In the genomic region with DNA sequence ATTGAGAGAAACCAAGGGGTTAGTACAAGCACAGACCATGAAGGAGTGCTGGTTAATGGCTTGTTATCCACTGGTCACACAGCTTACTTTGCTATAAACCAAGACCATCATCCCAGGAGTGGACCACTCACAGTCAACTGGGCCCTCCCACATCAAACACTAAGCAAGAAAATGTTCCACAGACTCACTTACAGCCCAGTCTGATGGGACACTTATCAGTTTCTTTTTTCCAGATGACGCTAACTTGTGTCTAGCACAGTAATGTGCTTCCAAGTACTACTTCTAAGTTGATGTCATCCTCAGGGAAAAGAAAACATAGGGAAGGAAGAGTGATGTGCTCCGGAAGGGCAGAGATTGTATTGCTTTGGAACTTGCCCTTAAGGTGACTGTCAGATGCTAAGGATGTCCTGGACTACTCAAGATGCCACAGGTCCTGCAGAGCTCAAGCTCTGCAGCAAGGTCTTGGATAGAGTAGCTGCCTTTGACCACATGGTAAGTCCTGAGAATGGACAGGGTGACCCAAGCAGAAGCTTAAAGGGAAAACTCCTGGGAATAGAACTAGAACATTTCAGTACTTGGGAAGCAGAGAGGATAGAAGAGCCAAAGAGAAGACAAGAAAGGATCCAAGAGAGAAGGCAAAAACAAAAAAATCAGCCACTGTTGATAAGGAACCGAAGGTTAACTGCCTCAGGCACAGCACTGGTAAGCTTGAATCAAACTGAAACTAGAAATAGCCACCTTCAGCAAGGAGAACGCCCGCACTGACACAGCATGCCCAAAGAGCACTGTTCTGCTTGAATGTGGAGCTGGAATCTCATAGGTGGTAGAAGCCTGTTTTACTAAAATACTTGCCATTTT, we compare ENCODE assay signal across 18 mouse cellular contexts.
A peak's percentile ranks its signal among the peaks of the same experiment; 100 is the strongest.
DNase-seq lines count a peak whose midpoint lies in the region; ATAC-seq and TF ChIP-seq lines count a peak whose summit lies in the region.
"Had no signal": no experiment of that assay in that cellular context is flagged by ENCODE, and none has a peak within 500 bp of the region (broad histone marks: within the 10 kb centered on the region; RNA-seq: fewer than 3 reads in every experiment).

No protein-coding gene starts in this region.

- intact Hi-C loops in gastrocnemius, adult 2 months (cut with DNase I), result loop anchor here (5.0 kb wide), 1 partner anchor 34 kb away; no protein-coding TSS in a partner anchor

- peak overlapping the region; percentile 53 for H3K4me3 ChIP-seq in gastrocnemius, adult 2 months
- H3K4me3 ChIP-seq in heart, embryonic 14.5 days (ENCODE audit: control insufficient read depth in 1 of 2, insufficient read depth in 1 of 2, low read depth in 1 of 2, low read length in 2 of 2), result no peak overlapping the region
- H3K4me3 ChIP-seq in forebrain, embryonic 13.5 days, result no peak overlapping the region
- no peak overlapping the region for H3K4me3 ChIP-seq in intestine, embryonic 15.5 days (replicated peaks)
- H3K4me3 ChIP-seq: embryonic facial prominence, embryonic 13.5 days; forebrain, embryonic 15.5 days; hindbrain, embryonic 15.5 days; liver, embryonic 15.5 days; midbrain, embryonic 10.5 days had no signal

- peak overlapping the region; percentile 26; the same call in 1 of the 2 replicates for H3K4me2 ChIP-seq in heart, embryonic 14.5 days (ENCODE audit: low read length)
- no peak overlapping the region for H3K4me2 ChIP-seq in forebrain, embryonic 13.5 days
- H3K4me2 ChIP-seq in intestine, embryonic 15.5 days (replicated peaks), result no peak overlapping the region
- H3K4me2 ChIP-seq: embryonic facial prominence, embryonic 13.5 days; forebrain, embryonic 15.5 days; hindbrain, embryonic 15.5 days; liver, embryonic 15.5 days had no signal

- 0 out of 4 replicates have a peak, but pooled peaks cover 0 to 12% of the 10 kb centered on the region in 2 experiments for H3K4me1 ChIP-seq in heart, embryonic 14.5 days (ENCODE audit: control insufficient read depth in 2 of 2, insufficient read depth in 2 of 2, low read length in 2 of 2)
- 0 out of 2 replicates have a peak, but pooled peaks cover 5% of the 10 kb centered on the region for H3K4me1 ChIP-seq in forebrain, embryonic 13.5 days
- H3K4me1 ChIP-seq in intestine, embryonic 15.5 days (replicated peaks), result no peaks in the 10 kb centered on the region
- H3K4me1 ChIP-seq: embryonic facial prominence, embryonic 13.5 days; forebrain, embryonic 15.5 days; hindbrain, embryonic 15.5 days; liver, embryonic 15.5 days; midbrain, embryonic 10.5 days had no signal

- 44% methylated on average over 5 of the region's 5 CpGs for WGBS in heart, embryonic 14.5 days
- 92% methylated on average over 5 of the region's 5 CpGs for WGBS in forebrain, embryonic 13.5 days
- 86% methylated on average over 5 of the region's 5 CpGs for WGBS in intestine, embryonic 15.5 days

- no peaks in the 10 kb centered on the region for H3K9me3 ChIP-seq in heart, embryonic 14.5 days (ENCODE audit: control insufficient read depth, low read length)
- no peaks in the 10 kb centered on the region for H3K9me3 ChIP-seq in forebrain, embryonic 13.5 days (replicated peaks)
- H3K9me3 ChIP-seq in intestine, embryonic 15.5 days, result no peaks in the 10 kb centered on the region
- H3K9me3 ChIP-seq: embryonic facial prominence, embryonic 13.5 days; forebrain, embryonic 15.5 days; hindbrain, embryonic 15.5 days; liver, embryonic 15.5 days; midbrain, embryonic 10.5 days had no signal

- no peak for ATAC-seq in heart, embryonic 14.5 days (ENCODE audit: insufficient number of reproducible peaks, insufficient read depth, low FRiP score, low read depth)
- no peak for ATAC-seq in forebrain, embryonic 13.5 days
- ATAC-seq in intestine, embryonic 15.5 days, result no peak
- ATAC-seq: forebrain, embryonic 15.5 days had no signal

- H3K9ac ChIP-seq in heart, embryonic 14.5 days (ENCODE audit: low read length), result no peak overlapping the region
- H3K9ac ChIP-seq in forebrain, embryonic 13.5 days, result no peak overlapping the region
- no peak overlapping the region for H3K9ac ChIP-seq in intestine, embryonic 15.5 days
- H3K9ac ChIP-seq: embryonic facial prominence, embryonic 13.5 days; forebrain, embryonic 15.5 days; hindbrain, embryonic 15.5 days; liver, embryonic 15.5 days had no signal

- peak overlapping the region; percentile 73 for H3K27ac ChIP-seq in gastrocnemius, adult 2 months
- peak overlapping the region; percentile 11 to 25; a peak in 2 of 4 replicates for H3K27ac ChIP-seq in heart, embryonic 14.5 days (replicated peaks in 1 of 2; ENCODE audit: control insufficient read depth in 1 of 2, insufficient read depth in 1 of 2, low read depth in 2 of 2, low read length in 2 of 2)
- no peak overlapping the region for H3K27ac ChIP-seq in forebrain, embryonic 13.5 days
- H3K27ac ChIP-seq in intestine, embryonic 15.5 days, result no peak overlapping the region
- H3K27ac ChIP-seq: embryonic facial prominence, embryonic 13.5 days; forebrain, embryonic 15.5 days; hindbrain, embryonic 15.5 days; liver, embryonic 15.5 days; midbrain, embryonic 10.5 days had no signal

- no peaks in the 10 kb centered on the region for H3K36me3 ChIP-seq in heart, embryonic 14.5 days (ENCODE audit: control insufficient read depth, insufficient read depth, low read length)
- H3K36me3 ChIP-seq in forebrain, embryonic 13.5 days (ENCODE audit: poor library complexity, severe bottlenecking), result no peaks in the 10 kb centered on the region
- no peaks in the 10 kb centered on the region for H3K36me3 ChIP-seq in intestine, embryonic 15.5 days
- H3K36me3 ChIP-seq: embryonic facial prominence, embryonic 13.5 days; forebrain, embryonic 15.5 days; hindbrain, embryonic 15.5 days; liver, embryonic 15.5 days; midbrain, embryonic 10.5 days had no signal

- TF ChIP-seq CTCF in gastrocnemius, adult 2 months (IDR thresholded peaks at IDR 0.05), result no peak

- DNase-seq in gastrocnemius, adult 2 months, result no peak
- no peak for DNase-seq in gastrocnemius, postnatal 4 days (ENCODE audit: low spot score in 2 of 2)
- peak; percentile 27 for DNase-seq in 416B (ENCODE audit: low read depth)
- peak; percentile 58 for DNase-seq in kidney, adult 9 months
- DNase-seq in testis, postnatal 14 days (ENCODE audit: low spot score), result no peak
- DNase-seq: adrenal gland, postnatal 14 days; B cell, adult 2 months; cerebellum, postnatal 36 days; layer of hippocampus, adult 9-11 months; lung, postnatal 14 days had no signal

- no peaks in the 10 kb centered on the region for H3K27me3 ChIP-seq in heart, embryonic 14.5 days (ENCODE audit: control insufficient read depth, insufficient read depth, low read length)
- no peaks in the 10 kb centered on the region for H3K27me3 ChIP-seq in forebrain, embryonic 13.5 days
- H3K27me3 ChIP-seq in intestine, embryonic 15.5 days (replicated peaks), result no peaks in the 10 kb centered on the region
- H3K27me3 ChIP-seq: embryonic facial prominence, embryonic 13.5 days; forebrain, embryonic 15.5 days; hindbrain, embryonic 15.5 days; liver, embryonic 15.5 days had no signal

Comparison
In these comparisons a context has a peak if more than half of its experiments do, and no peak if none do; other contexts are left out.
1. DNase-seq: peak in 416B (single experiment) and kidney, adult 9 months (single experiment); none in gastrocnemius, adult 2 months (single experiment), gastrocnemius, postnatal 4 days (0 of 2) and testis, postnatal 14 days (single experiment).
2. H3K27ac ChIP-seq: peak in gastrocnemius, adult 2 months (single experiment) and heart, embryonic 14.5 days (2 of 2); none in forebrain, embryonic 13.5 days (single experiment) and intestine, embryonic 15.5 days (single experiment).